Comparison of ENCODE assay signal across 8 mouse cellular contexts in genomic region chr5:30796125-30796524, GRCm38 (mm10). TPM values are rescaled to one million over a fixed set of nuclear protein-coding genes. Genes with fewer than 3 reads are reported as not detected.
DNase-seq lines count a peak whose midpoint lies in the region; ATAC-seq and TF ChIP-seq lines count a peak whose summit lies in the region.

No protein-coding gene starts in this region.

- H3K27me3 ChIP-seq in C2C12 (ENCODE audit: control insufficient read depth, insufficient read depth, insufficient read length): peaks cover 64% of the 10 kb centered on the region
- no peaks in the 10 kb centered on the region for H3K27me3 ChIP-seq in forebrain, embryonic 10.5 days (ENCODE audit: poor library complexity, severe bottlenecking)
- H3K27me3 ChIP-seq in heart, embryonic 14.5 days (ENCODE audit: control insufficient read depth, insufficient read depth, low read length): peaks cover 9% of the 10 kb centered on the region; the same call in 1 of the 2 replicates
- H3K27me3 ChIP-seq in liver, embryonic 14.5 days (ENCODE audit: control insufficient read depth, insufficient read depth, low read length): no peaks in the 10 kb centered on the region
- H3K27me3 ChIP-seq in neural tube, embryonic 15.5 days (replicated peaks): no peaks in the 10 kb centered on the region

- H3K9ac ChIP-seq in heart, embryonic 14.5 days (ENCODE audit: low read length): no peak overlapping the region
- no peak overlapping the region for H3K9ac ChIP-seq in liver, embryonic 14.5 days (replicated peaks)
- no peak overlapping the region for H3K9ac ChIP-seq in neural tube, embryonic 15.5 days (replicated peaks)

- peaks cover 22% of the 10 kb centered on the region for H3K4me1 ChIP-seq in forebrain, embryonic 10.5 days
- peaks cover 0 to 4% of the 10 kb centered on the region in 2 experiments; a peak in 1 of 4 replicates for H3K4me1 ChIP-seq in heart, embryonic 14.5 days (ENCODE audit: control insufficient read depth in 2 of 2, insufficient read depth in 2 of 2, low read length in 2 of 2)
- H3K4me1 ChIP-seq in liver, embryonic 14.5 days (replicated peaks; ENCODE audit: control insufficient read depth in 2 of 2, insufficient read depth in 2 of 2, low read length in 1 of 2): peaks cover 18 to 20% of the 10 kb centered on the region in 2 experiments
- H3K4me1 ChIP-seq in neural tube, embryonic 15.5 days: no peaks in the 10 kb centered on the region

- no peak overlapping the region for H3K27ac ChIP-seq in forebrain, embryonic 10.5 days
- H3K27ac ChIP-seq in heart, embryonic 14.5 days (replicated peaks in 1 of 2; ENCODE audit: control insufficient read depth in 1 of 2, insufficient read depth in 1 of 2, low read depth in 2 of 2, low read length in 2 of 2): no peak overlapping the region
- H3K27ac ChIP-seq in liver, embryonic 14.5 days: no peak overlapping the region
- no peak overlapping the region for H3K27ac ChIP-seq in neural tube, embryonic 15.5 days (replicated peaks)

- peak; percentile 84 for DNase-seq in brain, adult 2 months (ENCODE audit: low read depth, low spot score)
- peak; percentile 78 for DNase-seq in forebrain, embryonic 10.5 days (ENCODE audit: extremely low spot score, low spot score)
- peak; percentile 81 for DNase-seq in kidney, postnatal 14 days
- peak; percentile 34 to 46 (median 42) for DNase-seq in liver, embryonic 14.5 days (ENCODE audit: low read depth in 3 of 3, low spot score in 3 of 3)
- peak; percentile 50 for DNase-seq in testis, postnatal 14 days (ENCODE audit: low spot score)

- no peaks in the 10 kb centered on the region for H3K79me2 ChIP-seq in C2C12 (ENCODE audit: control insufficient read depth, insufficient read depth)

- TF ChIP-seq CTCF in C2C12 (IDR thresholded peaks at IDR 0.05; ENCODE audit: control insufficient read depth, insufficient read depth, insufficient read length): peak; percentile 62
- peak; percentile 94 for TF ChIP-seq CTCF in liver, embryonic 14.5 days (IDR thresholded peaks at IDR 0.05; ENCODE audit: low read depth)

- 14% methylated on average over 12 of the region's 12 CpGs for WGBS in forebrain, embryonic 10.5 days
- WGBS in heart, embryonic 14.5 days: 13% methylated on average over 12 of the region's 12 CpGs
- WGBS in liver, embryonic 14.5 days (ENCODE audit: insufficient replicate concordance): 7% methylated on average over 12 of the region's 12 CpGs
- 17% methylated on average over 12 of the region's 12 CpGs for WGBS in neural tube, embryonic 15.5 days

- no peak for ATAC-seq in heart, embryonic 14.5 days (ENCODE audit: insufficient number of reproducible peaks, insufficient read depth, low FRiP score, low read depth)
- ATAC-seq in liver, embryonic 14.5 days (ENCODE audit: insufficient read depth): peak; percentile 29; the same call in 1 of the 2 replicates
- peak; percentile 30; the same call in 1 of the 2 replicates for ATAC-seq in neural tube, embryonic 15.5 days (ENCODE audit: low FRiP score)

- no peak overlapping the region for H3K4me3 ChIP-seq in C2C12 (ENCODE audit: insufficient read depth, poor library complexity, severe bottlenecking)
- no peak overlapping the region for H3K4me3 ChIP-seq in forebrain, embryonic 10.5 days
- H3K4me3 ChIP-seq in heart, embryonic 14.5 days (ENCODE audit: control insufficient read depth in 1 of 2, insufficient read depth in 1 of 2, low read depth in 1 of 2, low read length in 2 of 2): no peak overlapping the region
- no peak overlapping the region for H3K4me3 ChIP-seq in liver, embryonic 14.5 days (ENCODE audit: insufficient read depth in 1 of 2, low read depth in 2 of 2, low read length in 2 of 2)
- no peak overlapping the region for H3K4me3 ChIP-seq in neural tube, embryonic 15.5 days (replicated peaks)

- H3ac ChIP-seq in C2C12 (ENCODE audit: control insufficient read depth, insufficient read length, low read depth): no peak overlapping the region

- no peaks in the 10 kb centered on the region for H3K36me3 ChIP-seq in C2C12 (ENCODE audit: control insufficient read depth, insufficient read depth)
- H3K36me3 ChIP-seq in forebrain, embryonic 10.5 days (replicated peaks): peaks cover 87% of the 10 kb centered on the region
- H3K36me3 ChIP-seq in heart, embryonic 14.5 days (ENCODE audit: control insufficient read depth, insufficient read depth, low read length): no peaks in the 10 kb centered on the region
- no peaks in the 10 kb centered on the region for H3K36me3 ChIP-seq in liver, embryonic 14.5 days (replicated peaks; ENCODE audit: control insufficient read depth, insufficient read depth, low read depth)
- peaks cover 71% of the 10 kb centered on the region for H3K36me3 ChIP-seq in neural tube, embryonic 15.5 days

- no peaks in the 10 kb centered on the region for H3K9me3 ChIP-seq in forebrain, embryonic 10.5 days
- no peaks in the 10 kb centered on the region for H3K9me3 ChIP-seq in heart, embryonic 14.5 days (ENCODE audit: control insufficient read depth, low read length)
- no peaks in the 10 kb centered on the region for H3K9me3 ChIP-seq in liver, embryonic 14.5 days (ENCODE audit: control insufficient read depth, low read length)
- no peaks in the 10 kb centered on the region for H3K9me3 ChIP-seq in neural tube, embryonic 15.5 days (replicated peaks)

- no peaks in the 10 kb centered on the region for H3K79me3 ChIP-seq in C2C12 (ENCODE audit: low read depth)

- TF ChIP-seq EP300 in liver, embryonic 14.5 days (IDR thresholded peaks at IDR 0.05; ENCODE audit: low read depth): no peak

- peak overlapping the region; percentile 48 for H3K4me2 ChIP-seq in heart, embryonic 14.5 days (ENCODE audit: low read length)
- no peak overlapping the region for H3K4me2 ChIP-seq in liver, embryonic 14.5 days (ENCODE audit: low read depth)
- H3K4me2 ChIP-seq in neural tube, embryonic 15.5 days: no peak overlapping the region

TF ChIP-seq in C2C12, 6 proteins besides CTCF, POLR2A, EP300 and RAD21:
- TF ChIP-seq USF1 (IDR thresholded peaks at IDR 0.05; ENCODE audit: low read depth): no peak
- TF ChIP-seq MYOD1 (IDR thresholded peaks at IDR 0.05; ENCODE audit: control insufficient read depth, insufficient read length, low read depth): no peak
- no peak for TF ChIP-seq FOSL1 (IDR thresholded peaks at IDR 0.05; ENCODE audit: insufficient read depth, low read length, poor library complexity, severe bottlenecking)
- TF ChIP-seq MYOG (IDR thresholded peaks at IDR 0.05; ENCODE audit: control insufficient read depth, extremely low read depth, insufficient read length): no peak
- no peak for TF ChIP-seq CEBPB (IDR thresholded peaks at IDR 0.05; ENCODE audit: low read depth)
- TF ChIP-seq MAX (IDR thresholded peaks at IDR 0.05): no peak

RNA-seq across cellular contexts. Expression of gene Mapre3, which starts 18.3 kb away (rescaled TPM):
- polyA plus RNA-seq in C2C12 (2012; fragmentation: generic; extraction: Trizol): 12.0 TPM
- polyA plus RNA-seq in forebrain, embryonic 10.5 days (2016; fragmentation: Nextera tagmentation; extraction: Ambion mirVana): 15.6 and 16.5 TPM in 2 replicates
- 14.4 and 18.4 TPM in 2 replicates for polyA plus RNA-seq in heart, embryonic 14.5 days (2014; fragmentation: Nextera tagmentation; extraction: Ambion mirVana)
- 1.9 and 2.4 TPM in 2 replicates for polyA plus RNA-seq in liver, embryonic 14.5 days (2012; rRNA removed)
- 1.2 and 1.4 TPM in 2 replicates for polyA plus RNA-seq in liver, embryonic 14.5 days (2014; fragmentation: Nextera tagmentation; extraction: Ambion mirVana)
- 135 and 164 TPM in 2 replicates for polyA plus RNA-seq in neural tube, embryonic 15.5 days (2015; fragmentation: Nextera tagmentation; extraction: Ambion mirVana)
